Mouse (Mus musculus) heart, embryonic 13.5 days (tissue): ENCODE measurements at regions not wholly inside any gene's neighbourhood (a gene's known extent, or its start where the extent isn't known, plus 50 kb on each side); places are given as distances from the start of the nearest gene placed in this dataset.

Source experiments
- ATAC-seq: fragments of 200-750 bp; cut with Nextera tagmentation; 2 replicates; pipeline ENCODE4 v1.8.0; 2017; ENCODE audit warnings: moderate TSS enrichment; ENCODE audit not compliant: insufficient number of reproducible peaks, low FRiP score, low TSS enrichment; ENCODE audit errors: extremely low read depth
- H3K27ac ChIP-seq: fragments of 300-500 bp; sonication (generic); replicated peaks from 2 replicates; pipeline ENCODE4 v1.5.1; 2015; ENCODE audit warnings: moderate library complexity, mild to moderate bottlenecking, inconsistent platforms
- H3K27me3 ChIP-seq: fragments of 300-500 bp; sonication (generic); replicated peaks from 2 replicates; pipeline ENCODE4 v1.6.1; 2015; ENCODE audit warnings: mild to moderate bottlenecking, inconsistent platforms
- H3K36me3 ChIP-seq: fragments of 300-500 bp; sonication (generic); 2 replicates; pipeline ENCODE4 v1.6.1; 2015; ENCODE audit warnings: mild to moderate bottlenecking, inconsistent platforms
- H3K4me1 ChIP-seq: fragments of 300-500 bp; sonication (generic); 2 replicates; pipeline ENCODE4 v1.6.1; 2015; ENCODE audit warnings: inconsistent platforms
- H3K4me2 ChIP-seq: fragments of 300-500 bp; sonication (generic); 2 replicates; pipeline ENCODE4 v1.6.1; 2015; ENCODE audit warnings: inconsistent platforms, mild to moderate bottlenecking, moderate library complexity
- H3K4me3 ChIP-seq: fragments of 300-500 bp; sonication (generic); 2 replicates; pipeline ENCODE4 v1.5.1; 2015; ENCODE audit warnings: moderate library complexity, mild to moderate bottlenecking, inconsistent platforms
- H3K9ac ChIP-seq: fragments of 300-500 bp; sonication (generic); 2 replicates; pipeline ENCODE4 v1.6.1; 2015; ENCODE audit warnings: inconsistent platforms, mild to moderate bottlenecking, moderate library complexity
- H3K9me3 ChIP-seq: fragments of 300-500 bp; sonication (generic); 2 replicates; pipeline ENCODE4 v1.6.1; 2016; ENCODE audit warnings: inconsistent platforms
- WGBS: fragments of 180-500 bp; shearing (Covaris S2); methylation state at CpG from one replicate; pipeline ENCODE4 v1.1.7; 2015; ENCODE audit warnings: mixed read lengths; 5-methylcytosine and 5-hydroxymethylcytosine counted together

DNA sequence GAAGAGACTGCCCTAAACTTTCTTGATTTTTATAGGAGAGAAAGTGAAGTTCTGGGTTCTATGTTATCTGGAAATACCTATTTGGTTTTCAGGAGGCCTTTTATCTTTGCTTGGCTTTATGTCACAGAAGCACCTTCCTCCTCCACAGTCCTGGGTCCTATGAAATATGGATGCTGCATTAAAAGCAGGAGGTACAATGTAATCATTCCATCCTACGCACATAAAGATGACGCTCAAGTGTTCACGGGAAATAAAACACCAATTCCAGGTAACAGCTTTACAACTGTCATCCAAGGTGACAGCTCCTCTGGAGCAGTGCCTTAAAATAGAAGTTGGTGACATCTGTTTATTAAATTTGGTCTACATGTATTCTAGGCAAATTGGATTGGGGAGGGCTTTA lies 523.8 kb upstream of the Nbea start:
- H3K4me3 ChIP-seq = no peak overlapping the region
- WGBS = 85% methylated on average over 3 of the region's 3 CpGs
- H3K9ac ChIP-seq = no peak overlapping the region
- no peak for ATAC-seq
- no peaks in the 10 kb centered on the region for H3K9me3 ChIP-seq
- no peak overlapping the region for H3K27ac ChIP-seq
- no peaks in the 10 kb centered on the region for H3K27me3 ChIP-seq
- no peak overlapping the region for H3K4me2 ChIP-seq
- no peaks in the 10 kb centered on the region for H3K4me1 ChIP-seq
- H3K36me3 ChIP-seq = no peaks in the 10 kb centered on the region

DNA sequence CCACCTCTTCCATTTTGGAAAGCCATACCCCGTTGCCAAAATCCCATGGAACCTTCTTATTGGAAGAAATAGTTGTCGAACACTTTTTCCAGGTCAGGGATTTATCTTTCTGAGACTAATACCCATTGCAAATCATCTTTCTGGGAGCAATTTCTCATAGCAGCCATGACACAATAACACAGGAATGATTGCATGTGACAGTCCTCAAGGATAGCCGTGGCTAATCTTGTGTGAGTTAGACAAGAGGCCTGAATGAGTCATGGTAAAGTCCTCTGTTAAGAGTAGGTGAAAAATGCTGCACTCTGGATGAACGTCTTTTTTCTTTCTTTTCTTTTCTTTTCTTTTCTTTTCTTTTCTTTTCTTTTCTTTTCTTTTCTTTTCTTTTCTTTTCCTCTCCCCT lies 522.5 kb upstream of the Nbea start:
- no peaks in the 10 kb centered on the region for H3K36me3 ChIP-seq
- H3K4me1 ChIP-seq = no peaks in the 10 kb centered on the region
- no peaks in the 10 kb centered on the region for H3K9me3 ChIP-seq
- ATAC-seq = no peak
- H3K9ac ChIP-seq = no peak overlapping the region
- no peaks in the 10 kb centered on the region for H3K27me3 ChIP-seq
- no peak overlapping the region for H3K4me3 ChIP-seq
- WGBS = 53% methylated on average over 4 of the region's 4 CpGs
- H3K4me2 ChIP-seq = no peak overlapping the region
- no peak overlapping the region for H3K27ac ChIP-seq

DNA sequence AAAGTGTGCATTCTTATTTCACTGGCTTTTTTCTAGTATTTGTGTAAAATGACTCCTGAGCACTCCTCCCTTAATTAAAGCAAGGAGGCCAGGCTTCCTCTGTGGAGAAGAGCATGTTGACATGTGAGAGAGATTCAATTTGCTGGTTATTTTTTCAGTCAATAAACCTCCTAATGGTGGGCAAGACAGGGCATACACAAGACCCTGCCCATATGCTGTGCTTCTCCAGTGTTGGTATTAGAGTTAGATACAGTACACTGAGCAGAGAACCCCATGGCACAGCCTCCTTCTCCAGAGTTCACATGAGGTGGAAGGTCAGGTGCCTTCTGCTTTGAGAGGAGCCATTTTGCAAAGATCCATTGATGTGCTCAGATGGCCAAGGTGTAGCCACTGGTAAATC lies 515.4 kb upstream of the Nbea start:
- Histone ChIP-seq H3K27me3 (no peaks in the 10 kb centered on the region), H3K4me1 (no peaks in the 10 kb centered on the region)
- no peak for ATAC-seq

DNA sequence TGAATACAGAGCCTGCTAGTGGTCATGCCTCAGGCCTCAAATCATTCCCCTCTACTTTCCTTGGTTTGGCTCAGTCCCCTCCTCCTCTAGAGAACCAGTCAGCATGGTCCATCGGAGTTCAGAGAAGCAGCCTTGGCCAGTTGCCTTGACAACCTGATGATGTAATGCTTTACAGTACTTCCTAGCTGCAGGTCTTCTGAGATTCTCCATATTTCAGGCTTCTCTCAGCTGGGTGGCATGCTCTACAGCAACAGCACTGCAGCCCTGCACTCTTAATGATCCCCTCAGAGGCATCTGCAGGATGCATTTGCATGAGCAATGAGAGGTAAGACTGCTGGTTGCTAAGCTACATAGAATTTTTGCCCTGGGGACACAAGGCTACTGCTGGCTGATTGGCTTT lies 514.7 kb upstream of the Nbea start:
- Histone ChIP-seq H3K4me1 (no peaks in the 10 kb centered on the region), H3K9ac (no peak overlapping the region), H3K27me3 (no peaks in the 10 kb centered on the region), H3K9me3 (no peaks in the 10 kb centered on the region), H3K4me3 (no peak overlapping the region), H3K4me2 (no peak overlapping the region), H3K36me3 (no peaks in the 10 kb centered on the region), H3K27ac (no peak overlapping the region)
- WGBS = 33% methylated on average over 1 of the region's 1 CpGs
- ATAC-seq = no peak

More for the DNA sequence above, 515.4 kb upstream of the Nbea start:
- Histone ChIP-seq H3K36me3 (no peaks in the 10 kb centered on the region), H3K4me2 (no peak overlapping the region), H3K9me3 (no peaks in the 10 kb centered on the region), H3K4me3 (no peak overlapping the region), H3K9ac (no peak overlapping the region), H3K27ac (no peak overlapping the region)

DNA sequence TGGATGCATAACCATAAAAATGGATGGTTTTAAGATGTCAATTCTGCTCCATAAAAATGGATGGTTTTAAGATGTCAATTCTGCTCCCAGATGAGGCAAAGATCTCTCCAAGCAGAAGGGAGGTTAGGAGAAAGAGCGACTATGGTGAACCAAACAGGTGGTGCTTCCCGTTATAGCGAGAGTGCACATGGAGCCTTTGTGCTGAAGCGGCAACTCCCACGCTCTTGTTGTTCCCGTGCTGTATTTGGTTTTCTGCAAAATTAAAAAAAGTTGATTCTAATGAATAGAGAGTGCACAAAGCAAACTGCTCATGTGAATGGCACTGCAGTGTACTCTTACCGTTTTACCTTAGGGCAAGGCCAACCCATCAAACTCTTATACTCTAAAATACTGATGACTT lies 497.5 kb upstream of the Nbea start:
- Histone ChIP-seq H3K4me3 (no peak overlapping the region), H3K27me3 (no peaks in the 10 kb centered on the region), H3K4me1 (no peaks in the 10 kb centered on the region), H3K36me3 (no peaks in the 10 kb centered on the region), H3K4me2 (no peak overlapping the region), H3K27ac (no peak overlapping the region), H3K9ac (no peak overlapping the region), H3K9me3 (no peaks in the 10 kb centered on the region)
- 90% methylated on average over 7 of the region's 7 CpGs for WGBS
- no peak for ATAC-seq

DNA sequence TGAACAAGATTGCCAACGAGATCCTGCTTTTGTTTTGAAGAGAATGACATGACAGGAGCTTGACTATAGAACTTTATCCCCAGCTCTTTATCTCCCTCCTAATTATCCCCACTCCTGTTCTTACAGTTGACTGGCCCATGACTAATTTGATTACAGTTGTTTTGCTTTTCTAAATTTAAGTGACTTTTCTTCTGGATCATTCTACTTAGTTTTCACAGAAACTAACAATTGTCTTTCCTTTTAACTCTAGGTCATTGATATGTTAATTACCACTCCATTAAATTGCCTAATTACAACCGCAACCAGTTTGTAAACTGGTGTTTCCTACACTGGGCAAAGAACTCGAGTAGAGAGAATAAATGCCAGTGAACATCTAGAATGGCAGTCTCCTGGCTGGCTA lies 485.3 kb upstream of the Nbea start:
- no peak overlapping the region for H3K9ac ChIP-seq
- H3K4me2 ChIP-seq = no peak overlapping the region
- H3K27ac ChIP-seq = no peak overlapping the region
- H3K4me1 ChIP-seq = no peaks in the 10 kb centered on the region
- no peaks in the 10 kb centered on the region for H3K36me3 ChIP-seq
- no peak overlapping the region for H3K4me3 ChIP-seq
- H3K9me3 ChIP-seq = no peaks in the 10 kb centered on the region
- 52% methylated on average over 3 of the region's 3 CpGs for WGBS
- H3K27me3 ChIP-seq = no peaks in the 10 kb centered on the region
- ATAC-seq = no peak

DNA sequence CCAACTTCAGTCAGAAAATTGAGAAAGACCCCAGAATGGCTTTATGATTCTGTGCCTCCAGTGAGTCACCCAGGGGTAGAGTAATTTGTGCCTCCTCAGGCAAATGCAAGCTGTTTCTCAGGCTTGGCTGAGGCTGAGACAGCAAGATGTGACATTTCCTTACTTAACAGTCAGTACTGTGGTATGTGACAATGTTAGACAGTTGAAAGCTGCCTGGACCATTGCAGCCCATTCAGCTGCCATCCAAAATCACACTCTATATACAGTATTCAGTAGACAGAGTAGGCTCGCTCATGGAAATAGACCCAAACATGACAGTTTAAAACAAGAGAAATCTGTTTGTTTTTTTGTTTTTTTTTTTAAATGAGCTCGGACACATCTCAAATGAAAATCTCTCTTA lies 477.1 kb upstream of the Nbea start:
- WGBS = 74% methylated on average over 2 of the region's 2 CpGs
- H3K27me3 ChIP-seq = no peaks in the 10 kb centered on the region
- no peak for ATAC-seq
- H3K9ac ChIP-seq = no peak overlapping the region
- H3K4me2 ChIP-seq = no peak overlapping the region
- no peaks in the 10 kb centered on the region for H3K4me1 ChIP-seq
- H3K27ac ChIP-seq = no peak overlapping the region
- H3K4me3 ChIP-seq = no peak overlapping the region
- H3K36me3 ChIP-seq = no peaks in the 10 kb centered on the region
- H3K9me3 ChIP-seq = no peaks in the 10 kb centered on the region

DNA sequence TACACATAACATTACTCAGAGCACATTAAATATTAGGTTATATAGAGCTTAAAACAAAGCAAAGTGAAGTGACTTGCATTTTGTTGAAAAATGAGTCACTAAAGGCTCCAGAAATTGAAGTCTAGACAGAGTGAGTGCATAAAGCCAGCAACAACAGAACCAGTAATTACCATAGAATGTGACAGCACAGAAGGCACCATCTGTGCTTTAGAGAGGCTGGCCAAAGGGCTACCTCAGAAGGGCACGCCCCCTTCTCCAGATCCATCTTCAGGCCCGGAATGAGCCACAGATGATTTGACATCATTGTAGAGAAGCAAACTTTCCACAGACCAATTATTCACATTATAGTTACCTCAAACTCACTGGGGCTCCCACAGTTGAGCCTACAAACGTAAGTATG lies 463.8 kb upstream of the Nbea start:
- WGBS = 72% methylated on average over 3 of the region's 3 CpGs
- Histone ChIP-seq H3K9me3 (no peaks in the 10 kb centered on the region), H3K36me3 (no peaks in the 10 kb centered on the region)

More for the DNA sequence above, 463.8 kb upstream of the Nbea start:
- Histone ChIP-seq H3K9ac (no peak overlapping the region), H3K4me2 (no peak overlapping the region), H3K4me1 (no peaks in the 10 kb centered on the region), H3K27me3 (no peaks in the 10 kb centered on the region), H3K4me3 (no peak overlapping the region), H3K27ac (no peak overlapping the region)
- ATAC-seq = no peak
